Mouse (Mus musculus): ENCODE results near the gene Znhit1. TPM values are rescaled to one million over a fixed set of nuclear protein-coding genes. Genes with fewer than 3 reads are reported as not detected.

The Znhit1 gene
- total and polyA plus RNA-seq, 3 experiments: 58.4 to 70.1 (median 65.5) TPM

- no peak overlapping the region for H3K4me3 ChIP-seq
- peaks cover 2% of the 10 kb centered on the region for H3K4me1 ChIP-seq (ENCODE audit: control insufficient read depth, insufficient read depth, low read length)
- no peaks in the 10 kb centered on the region for H3K79me2 ChIP-seq (replicated peaks; ENCODE audit: control insufficient read depth, insufficient read depth, low read length)
- H3K27ac ChIP-seq: no peak overlapping the region
- DNase-seq: no peak
- H3K9ac ChIP-seq (ENCODE audit: low read depth, low read length): no peak overlapping the region
- intact Hi-C loops (cut with DNase I): no loop called here
- no peaks in the 10 kb centered on the region for H3K36me3 ChIP-seq (ENCODE audit: control insufficient read depth, insufficient read depth, low read length)
- TF ChIP-seq POLR2A (IDR thresholded peaks at IDR 0.05; ENCODE audit: insufficient read depth, low read depth, low read length) (no peak), EP300 (IDR thresholded peaks at IDR 0.05; ENCODE audit: insufficient read depth, low read depth, low read length) (no peak), CTCF (IDR thresholded peaks at IDR 0.05) (no peak)
- H3K27me3 ChIP-seq (ENCODE audit: control insufficient read depth, insufficient read depth, low read length): peaks cover 17% of the 10 kb centered on the region
- WGBS: 14% methylated on average over 22 of the region's 22 CpGs
These were observed 42.6 kb upstream of the Znhit1 start for GRCm38 (mm10) chr5:137030416-137030810.

DNA sequence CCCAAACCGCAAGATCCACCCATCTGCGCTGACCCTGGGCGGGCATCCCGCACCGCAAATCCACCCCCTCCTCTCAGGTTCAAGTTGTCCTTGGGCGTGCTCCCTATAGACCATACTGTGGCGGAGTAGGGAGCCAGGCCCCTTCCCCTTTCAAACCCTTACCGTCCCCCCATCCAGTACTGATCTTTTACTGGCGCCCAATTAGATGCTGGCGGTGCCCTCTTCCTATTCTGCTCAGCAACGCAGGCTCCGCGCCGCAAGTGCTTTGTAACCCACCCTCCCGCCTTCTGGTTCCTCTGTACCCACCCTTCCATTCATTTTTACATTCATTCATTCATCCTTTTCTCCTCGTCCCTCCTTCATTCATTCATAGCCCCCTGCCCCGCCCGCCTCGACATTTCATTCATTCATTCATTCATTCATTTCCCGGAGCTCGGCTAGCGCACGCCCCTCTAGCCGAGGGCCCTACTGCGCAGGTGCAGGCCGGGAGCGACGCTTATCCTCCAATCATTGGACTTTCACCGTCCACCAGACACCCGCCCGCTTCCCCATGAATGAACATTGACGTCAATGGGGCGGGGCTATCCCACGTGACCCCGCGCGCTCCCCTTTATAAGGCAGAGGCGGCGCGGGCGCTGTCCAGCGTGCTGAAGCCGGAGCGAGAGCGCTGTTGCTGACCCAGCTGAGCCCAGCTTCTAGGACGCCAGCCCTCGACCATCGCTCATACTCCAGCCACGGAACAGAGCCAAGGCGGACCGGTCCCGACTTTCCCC, 42.0 kb upstream of the Znhit1 start:
- DNase-seq: peak; percentile 90 to 95
- H3K36me3 ChIP-seq (ENCODE audit: control insufficient read depth, insufficient read depth, low read length): no peaks in the 10 kb centered on the region
- intact Hi-C loops (cut with DNase I): loop anchor here (5.0 kb wide), 1 partner anchor 32 kb away; no protein-coding TSS in a partner anchor
- peaks cover 2% of the 10 kb centered on the region for H3K4me1 ChIP-seq (ENCODE audit: control insufficient read depth, insufficient read depth, low read length)
- H3K9ac ChIP-seq (ENCODE audit: low read depth, low read length): no peak overlapping the region
- 1% methylated on average over 52 of the region's 52 CpGs for WGBS
- no peak overlapping the region for H3K4me3 ChIP-seq
- no peak overlapping the region for H3K27ac ChIP-seq
- TF ChIP-seq EP300 (IDR thresholded peaks at IDR 0.05; ENCODE audit: insufficient read depth, low read depth, low read length) (no peak), POLR2A (IDR thresholded peaks at IDR 0.05; ENCODE audit: insufficient read depth, low read depth, low read length) (no peak), CTCF (IDR thresholded peaks at IDR 0.05) (no peak)
- H3K79me2 ChIP-seq (replicated peaks; ENCODE audit: control insufficient read depth, insufficient read depth, low read length): no peaks in the 10 kb centered on the region
- H3K27me3 ChIP-seq (ENCODE audit: control insufficient read depth, insufficient read depth, low read length): peaks cover 17% of the 10 kb centered on the region

DNA sequence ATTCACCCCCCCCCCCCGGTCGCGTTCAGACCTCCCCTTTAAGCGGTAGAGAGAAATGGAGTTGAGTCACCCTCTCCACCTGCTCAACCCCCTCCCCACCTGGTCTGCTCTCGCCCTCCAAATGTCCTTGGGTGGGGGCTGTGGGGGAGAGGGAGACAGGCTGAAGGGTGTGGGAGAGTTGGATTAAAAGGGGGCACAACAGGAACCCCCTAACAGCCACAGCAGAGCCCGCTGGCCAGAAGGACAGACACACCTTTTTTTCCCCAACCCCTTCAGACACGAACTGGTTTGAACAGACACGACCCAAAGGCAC, 41.4 kb upstream of the Znhit1 start:
- Histone ChIP-seq H3K4me3 (no peak overlapping the region), H3K36me3 (ENCODE audit: control insufficient read depth, insufficient read depth, low read length) (no peaks in the 10 kb centered on the region), H3K9ac (ENCODE audit: low read depth, low read length) (no peak overlapping the region), H3K27me3 (ENCODE audit: control insufficient read depth, insufficient read depth, low read length) (peaks cover 18% of the 10 kb centered on the region), H3K4me1 (ENCODE audit: control insufficient read depth, insufficient read depth, low read length) (peaks cover 2% of the 10 kb centered on the region), H3K27ac (no peak overlapping the region), H3K79me2 (replicated peaks; ENCODE audit: control insufficient read depth, insufficient read depth, low read length) (no peaks in the 10 kb centered on the region)
- WGBS: 2% methylated on average over 8 of the region's 8 CpGs
- intact Hi-C loops (cut with DNase I): loop anchor here (5.0 kb wide), 1 partner anchor 33 kb away; no protein-coding TSS in a partner anchor
- DNase-seq: no peak
- TF ChIP-seq POLR2A (IDR thresholded peaks at IDR 0.05; ENCODE audit: insufficient read depth, low read depth, low read length) (no peak), CTCF (IDR thresholded peaks at IDR 0.05) (no peak), EP300 (IDR thresholded peaks at IDR 0.05; ENCODE audit: insufficient read depth, low read depth, low read length) (no peak)

GRCm38 (mm10) chr5:137028561-137029272, 40.9 kb upstream of the Znhit1 start:
- H3K9ac ChIP-seq (ENCODE audit: low read depth, low read length): no peak overlapping the region
- H3K4me1 ChIP-seq (ENCODE audit: control insufficient read depth, insufficient read depth, low read length): peaks cover 2% of the 10 kb centered on the region
- peaks cover 18% of the 10 kb centered on the region for H3K27me3 ChIP-seq (ENCODE audit: control insufficient read depth, insufficient read depth, low read length)
- intact Hi-C loops (cut with DNase I): loop anchor here (5.0 kb wide), 1 partner anchor 34 kb away; no protein-coding TSS in a partner anchor
- no peak overlapping the region for H3K4me3 ChIP-seq
- WGBS: 4% methylated on average over 29 of the region's 29 CpGs
- no peak overlapping the region for H3K27ac ChIP-seq
- H3K36me3 ChIP-seq (ENCODE audit: control insufficient read depth, insufficient read depth, low read length): no peaks in the 10 kb centered on the region
- no peaks in the 10 kb centered on the region for H3K79me2 ChIP-seq (replicated peaks; ENCODE audit: control insufficient read depth, insufficient read depth, low read length)
- no peak for DNase-seq
- TF ChIP-seq CTCF (IDR thresholded peaks at IDR 0.05) (no peak), POLR2A (IDR thresholded peaks at IDR 0.05; ENCODE audit: insufficient read depth, low read depth, low read length) (no peak)

DNA sequence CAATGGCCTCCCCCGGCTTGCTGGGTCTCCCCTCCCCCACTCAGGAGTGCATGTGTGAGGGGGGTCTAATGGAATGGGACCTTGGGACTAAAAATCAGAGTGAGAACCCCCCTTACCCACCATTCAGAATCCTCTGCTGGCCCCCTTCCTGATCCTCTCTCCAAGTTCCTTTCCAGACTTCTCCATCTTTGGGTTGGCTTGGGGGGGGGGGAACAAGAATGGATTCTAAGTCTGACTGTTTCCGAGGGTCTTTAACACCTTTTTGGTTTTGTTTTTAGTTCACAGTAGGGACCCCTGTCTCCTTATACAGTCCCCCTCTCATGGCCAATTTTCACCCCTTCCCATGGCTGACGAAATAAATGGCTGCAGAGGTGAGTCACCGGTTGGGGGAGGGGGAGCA, 38.3 kb upstream of the Znhit1 start, which contains the start of gene Vgf:
Gene Vgf, plus strand, starts transcription at position 301 of the 400 bp plus-strand sequence.
- TF ChIP-seq POLR2A (IDR thresholded peaks at IDR 0.05; ENCODE audit: insufficient read depth, low read depth, low read length) (no peak), EP300 (IDR thresholded peaks at IDR 0.05; ENCODE audit: insufficient read depth, low read depth, low read length) (no peak), CTCF (IDR thresholded peaks at IDR 0.05) (no peak)
- H3K79me2 ChIP-seq (replicated peaks; ENCODE audit: control insufficient read depth, insufficient read depth, low read length): no peaks in the 10 kb centered on the region
- intact Hi-C loops (cut with DNase I): loop anchor here (5.0 kb wide), 1 partner anchor 36 kb away; no protein-coding TSS in a partner anchor
- H3K4me3 ChIP-seq: no peak within 1 kb of the TSS
- H3K27me3 ChIP-seq (ENCODE audit: control insufficient read depth, insufficient read depth, low read length): peaks cover 18% of the 10 kb centered on the region
- WGBS: 13% methylated on average over 4 of the region's 4 CpGs
- no peaks in the 10 kb centered on the region for H3K4me1 ChIP-seq (ENCODE audit: control insufficient read depth, insufficient read depth, low read length)
- H3K9ac ChIP-seq (ENCODE audit: low read depth, low read length): no peak within 1 kb of the TSS
- H3K36me3 ChIP-seq (ENCODE audit: control insufficient read depth, insufficient read depth, low read length): no peaks in the 10 kb centered on the region
- no peak for DNase-seq
- no peak within 1 kb of the TSS for H3K27ac ChIP-seq

GRCm38 (mm10) chr5:137025132-137025531, 37.3 kb upstream of the Znhit1 start:
- Histone ChIP-seq H3K36me3 (ENCODE audit: control insufficient read depth, insufficient read depth, low read length) (no peaks in the 10 kb centered on the region), H3K79me2 (replicated peaks; ENCODE audit: control insufficient read depth, insufficient read depth, low read length) (no peaks in the 10 kb centered on the region), H3K27ac (no peak overlapping the region), H3K27me3 (ENCODE audit: control insufficient read depth, insufficient read depth, low read length) (peaks cover 14% of the 10 kb centered on the region), H3K9ac (ENCODE audit: low read depth, low read length) (no peak overlapping the region), H3K4me3 (no peak overlapping the region), H3K4me1 (ENCODE audit: control insufficient read depth, insufficient read depth, low read length) (no peaks in the 10 kb centered on the region)
- intact Hi-C loops (cut with DNase I): loop anchor here (1.0 to 5.0 kb wide), 2 partner anchors 37 to 82 kb away; no protein-coding TSS in a partner anchor
- 0 out of 2 replicates have a peak, but pooled peaks have one; percentile 29 for TF ChIP-seq EP300 (IDR thresholded peaks at IDR 0.05; ENCODE audit: insufficient read depth, low read depth, low read length)
- 0 out of 2 replicates have a peak, but pooled peaks have one; percentile 100 for TF ChIP-seq CTCF (IDR thresholded peaks at IDR 0.05)
- TF ChIP-seq POLR2A (IDR thresholded peaks at IDR 0.05; ENCODE audit: insufficient read depth, low read depth, low read length): no peak
- under 1% methylated on average over 23 of the region's 23 CpGs for WGBS
- DNase-seq: peak; percentile 71 to 89

All from heart, adult 2 months (tissue).